Mouse (Mus musculus): ENCODE data around the gene Susd1.
A peak's percentile ranks its signal among the peaks of the same experiment; 100 is the strongest.

Gene Susd1

GRCm38 (mm10) chr4:59437990-59438854, at the start of gene Susd1:
TSS of gene Susd1 (minus strand) at chr4:59438633.
- DNase-seq = peak; percentile 66

- no peak for DNase-seq
Measured at GRCm38 (mm10) chr4:59471306-59471705, 32.9 kb upstream of the Susd1 start.

GRCm38 (mm10) chr4:59465449-59465848, 27.0 kb upstream of the Susd1 start:
- no peak for DNase-seq

- no peak for DNase-seq
Measured at GRCm38 (mm10) chr4:59464661-59465060, 26.2 kb upstream of the Susd1 start.

- no peak for DNase-seq
Measured at GRCm38 (mm10) chr4:59462494-59462893, 24.1 kb upstream of the Susd1 start.

GRCm38 (mm10) chr4:59461116-59461727, 22.8 kb upstream of the Susd1 start:
- no peak for DNase-seq

GRCm38 (mm10) chr4:59459216-59459955, 21.0 kb upstream of the Susd1 start:
- DNase-seq = no peak

- peak; percentile 71 for DNase-seq
Measured at GRCm38 (mm10) chr4:59457941-59458340, 19.5 kb upstream of the Susd1 start.

GRCm38 (mm10) chr4:59457091-59457490, 18.7 kb upstream of the Susd1 start:
- DNase-seq = no peak

GRCm38 (mm10) chr4:59455465-59455864, 17.0 kb upstream of the Susd1 start:
- no peak for DNase-seq

- no peak for DNase-seq
Measured at GRCm38 (mm10) chr4:59454046-59454445, 15.6 kb upstream of the Susd1 start.

GRCm38 (mm10) chr4:59452503-59452933, 14.1 kb upstream of the Susd1 start:
- DNase-seq = no peak

- DNase-seq = no peak
Measured at GRCm38 (mm10) chr4:59450906-59451305, 12.5 kb upstream of the Susd1 start.

GRCm38 (mm10) chr4:59450234-59450854, 11.9 kb upstream of the Susd1 start:
- no peak for DNase-seq

- no peak for DNase-seq
Measured at GRCm38 (mm10) chr4:59447296-59447695, 8.9 kb upstream of the Susd1 start.

GRCm38 (mm10) chr4:59445516-59445915, 7.1 kb upstream of the Susd1 start:
- DNase-seq = no peak

GRCm38 (mm10) chr4:59444994-59445393, 6.6 kb upstream of the Susd1 start:
- no peak for DNase-seq

GRCm38 (mm10) chr4:59444085-59444484, 5.7 kb upstream of the Susd1 start:
- no peak for DNase-seq

GRCm38 (mm10) chr4:59441265-59441664, 2.8 kb upstream of the Susd1 start:
- DNase-seq = no peak

- DNase-seq = no peak
Measured at GRCm38 (mm10) chr4:59439960-59440359, 1.5 kb upstream of the Susd1 start.

GRCm38 (mm10) chr4:59439041-59439440, 608 bp upstream of the Susd1 start:
- DNase-seq = no peak

GRCm38 (mm10) chr4:59435951-59436350, 2.5 kb downstream of the Susd1 start:
- no peak for DNase-seq

GRCm38 (mm10) chr4:59434039-59434438, 4.4 kb downstream of the Susd1 start:
- DNase-seq = peak; percentile 15

All from lung, postnatal 14 days (tissue).